Mouse (Mus musculus) MEL (cell line): ENCODE measurements around the gene Prkch. TPM values are rescaled to one million over a fixed set of nuclear protein-coding genes. Genes with fewer than 3 reads are reported as not detected.

ENCODE experiments used
- DNase-seq: peaks from one replicate; pipeline ENCODE4 v3.0.0; 2011; ENCODE audit warnings: low read depth, low spot score
- H3K27ac ChIP-seq: 2 replicates; pipeline ENCODE4 v1.5.1; 2012; ENCODE audit warnings: low read depth, mild to moderate bottlenecking, control low read depth, low read length, moderate library complexity; ENCODE audit not compliant: control insufficient read depth
- H3K27me3 ChIP-seq, 2 experiments: fragments of 150-350 bp in 1 of 2; sonication (generic) in 1 of 2; 2 replicates each; pipeline ENCODE4 v1.6.1; 2012; ENCODE audit warnings: low read length in 2 of 2, mild to moderate bottlenecking in 2 of 2, improper control_type of control experiment in 1 of 2, moderate library complexity in 1 of 2; ENCODE audit not compliant: insufficient read depth in 2 of 2, control insufficient read depth in 1 of 2
- H3K36me3 ChIP-seq, 2 experiments: 2 replicates each; pipeline ENCODE4 v1.6.1; 2012 to 2014; ENCODE audit warnings: low read length in 2 of 2, improper control_type of control experiment in 1 of 2, inconsistent platforms in 1 of 2, mild to moderate bottlenecking in 1 of 2; ENCODE audit not compliant: insufficient read depth in 2 of 2, control insufficient read depth in 1 of 2
- H3K4me1 ChIP-seq, 2 experiments: fragments of 150-350 bp in 1 of 2; sonication (generic) in 1 of 2; 2 replicates each; pipeline ENCODE4 v1.6.1; 2012; ENCODE audit warnings: low read length in 2 of 2, improper control_type of control experiment in 1 of 2, mild to moderate bottlenecking in 1 of 2; ENCODE audit not compliant: insufficient read depth in 2 of 2, control insufficient read depth in 1 of 2
- H3K4me3 ChIP-seq, 2 experiments: fragments of 150-350 bp in 1 of 2; sonication (generic) in 1 of 2; 2 replicates each; pipeline ENCODE4 v1.5.1; 2012; ENCODE audit warnings: low read depth in 2 of 2, low read length in 2 of 2, mild to moderate bottlenecking in 2 of 2, moderate library complexity in 2 of 2, control low read depth in 1 of 2, improper control_type of control experiment in 1 of 2; ENCODE audit not compliant: control insufficient read depth in 1 of 2, insufficient read depth in 1 of 2
- H3K79me2 ChIP-seq: 2 replicates; pipeline ENCODE4 v1.6.1; 2012; ENCODE audit warnings: mild to moderate bottlenecking, low read length, moderate library complexity; ENCODE audit not compliant: control insufficient read depth, poor library complexity, insufficient read depth
- H3K9ac ChIP-seq: 2 replicates; pipeline ENCODE4 v1.6.1; 2012; ENCODE audit warnings: low read depth, mild to moderate bottlenecking, control low read depth, low read length, moderate library complexity; ENCODE audit not compliant: control insufficient read depth, poor library complexity, severe bottlenecking
- H3K9me3 ChIP-seq: fragments of 150-350 bp; sonication (generic); replicated peaks from 2 replicates; pipeline ENCODE4 v1.6.1; 2012; ENCODE audit warnings: mild to moderate bottlenecking, low read length, improper control_type of control experiment, moderate library complexity; ENCODE audit not compliant: insufficient read depth
- CTCF ChIP-seq, 3 experiments: IDR thresholded peaks in 2 of 3; conservative IDR thresholded peaks in 1 of 3; 2 replicates each; pipeline ENCODE4 v1.5.1; 2011 to 2012; ENCODE audit warnings: low read length in 3 of 3, low read depth in 2 of 3, mild to moderate bottlenecking in 2 of 3, improper control_type of control experiment in 1 of 3, inconsistent platforms in 1 of 3, mixed read lengths in 1 of 3, moderate library complexity in 1 of 3; ENCODE audit not compliant: control insufficient read depth in 1 of 3, insufficient read depth in 1 of 3, poor library complexity in 1 of 3, severe bottlenecking in 1 of 3
- JUND ChIP-seq: IDR thresholded peaks from 2 replicates; pipeline ENCODE4 v1.6.1; 2011; ENCODE audit warnings: low read depth, mild to moderate bottlenecking, improper control_type of control experiment, low read length
- MAX ChIP-seq: IDR thresholded peaks from 2 replicates; pipeline ENCODE4 v1.6.1; 2011; ENCODE audit warnings: low read length, improper control_type of control experiment
- MXI1 ChIP-seq: IDR thresholded peaks from 2 replicates; pipeline ENCODE4 v1.6.1; 2011; ENCODE audit warnings: mild to moderate bottlenecking, low read depth, low read length, improper control_type of control experiment
- MYB ChIP-seq: IDR thresholded peaks from 2 replicates; pipeline ENCODE4 v1.6.1; 2011; ENCODE audit warnings: mild to moderate bottlenecking, low read depth, low read length, improper control_type of control experiment
- NELFE ChIP-seq: IDR thresholded peaks from 2 replicates; pipeline ENCODE4 v1.6.1; 2011; ENCODE audit warnings: low read depth, low read length, improper control_type of control experiment
- NRF1 ChIP-seq: IDR thresholded peaks from 2 replicates; pipeline ENCODE4 v1.6.1; 2014; ENCODE audit warnings: low read depth, mild to moderate bottlenecking, inconsistent platforms, low read length, improper control_type of control experiment, moderate library complexity; ENCODE audit not compliant: poor library complexity, insufficient read depth, severe bottlenecking
- RAD21 ChIP-seq: IDR thresholded peaks from 2 replicates; pipeline ENCODE4 v1.6.1; 2011; ENCODE audit warnings: mild to moderate bottlenecking, low read depth, low read length, improper control_type of control experiment
- SIN3A ChIP-seq: IDR thresholded peaks from 2 replicates; pipeline ENCODE4 v1.6.1; 2012; ENCODE audit warnings: low read length, improper control_type of control experiment, inconsistent platforms
- SMC3 ChIP-seq: IDR thresholded peaks from 2 replicates; pipeline ENCODE4 v1.6.1; 2011; ENCODE audit warnings: low read depth, low read length, improper control_type of control experiment
- TAL1 ChIP-seq: IDR thresholded peaks from 2 replicates; pipeline ENCODE4 v1.6.1; 2012; ENCODE audit warnings: mild to moderate bottlenecking, inconsistent platforms, low read length, moderate library complexity, mixed read lengths
- USF1 ChIP-seq: IDR thresholded peaks from 2 replicates; pipeline ENCODE4 v1.6.1; 2014; ENCODE audit warnings: low read depth, mild to moderate bottlenecking, inconsistent platforms, low read length, improper control_type of control experiment, moderate library complexity
- ZC3H11A ChIP-seq: IDR thresholded peaks from 2 replicates; pipeline ENCODE4 v1.6.1; 2012; ENCODE audit warnings: low read depth, mild to moderate bottlenecking, inconsistent platforms, low read length, improper control_type of control experiment
- ZKSCAN1 ChIP-seq: IDR thresholded peaks from 2 replicates; pipeline ENCODE4 v1.6.1; 2012; ENCODE audit warnings: low read depth, mild to moderate bottlenecking, inconsistent platforms, low read length, improper control_type of control experiment, moderate library complexity
- ZNF384 ChIP-seq: IDR thresholded peaks from 2 replicates; pipeline ENCODE4 v1.6.1; 2012; ENCODE audit warnings: low read depth, mild to moderate bottlenecking, inconsistent platforms, low read length, improper control_type of control experiment
- polyA plus RNA-seq, 2 experiments: library from polyadenylated mRNA; stranded (reverse) in 1 of 2; unstranded in 1 of 2; fragments of >175 nt in 1 of 2; fragments of >200 nt in 1 of 2; gene quantifications; 2 replicates each; pipeline versions ENCODE4 v1.2.1 to v1.2.4; 2012; ENCODE audit warnings: low replicate concordance in 2 of 2, low read depth in 1 of 2; ENCODE audit not compliant: insufficient read length in 2 of 2, insufficient read depth in 1 of 2, missing spikeins in 1 of 2
- total RNA-seq: library from RNA; depleted of rRNA; stranded (reverse); fragments of 300-350 nt; gene quantifications from 2 replicates; pipeline ENCODE4 v1.2.3, GENCODE M21; 2012

Prkch gene
- total and polyA plus RNA-seq, 3 experiments: not detected

- TF ChIP-seq MYB (no peak), TAL1 (no peak), JUND (no peak), SIN3A (no peak)
- TF ChIP-seq, all 39 proteins: peak for 0
- H3K4me1 ChIP-seq: no peaks in the 10 kb centered on the region
- H3K9me3 ChIP-seq: no peaks in the 10 kb centered on the region
- no peak for DNase-seq
- no peaks in the 10 kb centered on the region for H3K36me3 ChIP-seq
- H3K9ac ChIP-seq: no peak overlapping the region
- H3K27me3 ChIP-seq: no peaks in the 10 kb centered on the region
- H3K79me2 ChIP-seq: no peaks in the 10 kb centered on the region
- H3K4me3 ChIP-seq: no peak overlapping the region
- H3K27ac ChIP-seq: no peak overlapping the region
These were observed 117.4 kb downstream of the Prkch start for GRCm38 (mm10) chr12:73701999-73702398.

GRCm38 (mm10) chr12:73704382-73704781 is 119.8 kb downstream of the Prkch start:
- Histone ChIP-seq H3K36me3 (no peaks in the 10 kb centered on the region), H3K9ac (no peak overlapping the region)

GRCm38 (mm10) chr12:73705097-73705690 is 120.6 kb downstream of the Prkch start:
- Histone ChIP-seq H3K9ac (no peak overlapping the region), H3K4me1 (no peaks in the 10 kb centered on the region), H3K9me3 (no peaks in the 10 kb centered on the region), H3K4me3 (no peak overlapping the region), H3K79me2 (no peaks in the 10 kb centered on the region), H3K27ac (no peak overlapping the region), H3K36me3 (no peaks in the 10 kb centered on the region), H3K27me3 (peaks cover 0 to 2% of the 10 kb centered on the region in 2 experiments; a peak in 1 of 4 replicates)
- TF ChIP-seq NELFE: no peak
- TF ChIP-seq ZC3H11A: peak; percentile 86
- TF ChIP-seq ZKSCAN1: no peak
- TF ChIP-seq MAX: no peak
- TF ChIP-seq SMC3: peak; percentile 87
- TF ChIP-seq RAD21: peak; percentile 94
- no peak for TF ChIP-seq USF1
- TF ChIP-seq NRF1: no peak
- TF ChIP-seq ZNF384: no peak
- peak; percentile 38 to 90 (median 68) for TF ChIP-seq CTCF (IDR thresholded peaks at IDR 0.05 in 2 of 3, conservative IDR thresholded peaks at IDR 0.05 in 1 of 3; ENCODE audit: control insufficient read depth in 1 of 3, insufficient read depth in 1 of 3, low read depth in 2 of 3, low read length in 3 of 3, poor library complexity in 1 of 3, severe bottlenecking in 1 of 3)
- DNase-seq: peak; percentile 57

More at GRCm38 (mm10) chr12:73704382-73704781, 119.8 kb downstream of the Prkch start:
- no peaks in the 10 kb centered on the region; a peak in 1 of 4 replicates for H3K27me3 ChIP-seq
- no peak overlapping the region for H3K27ac ChIP-seq
- no peak overlapping the region for H3K4me3 ChIP-seq
- H3K79me2 ChIP-seq: no peaks in the 10 kb centered on the region
- DNase-seq: peak; percentile 6
- no peaks in the 10 kb centered on the region for H3K9me3 ChIP-seq
- TF ChIP-seq CTCF (IDR thresholded peaks at IDR 0.05 in 2 of 3, conservative IDR thresholded peaks at IDR 0.05 in 1 of 3; ENCODE audit: control insufficient read depth in 1 of 3, insufficient read depth in 1 of 3, low read depth in 2 of 3, low read length in 3 of 3, poor library complexity in 1 of 3, severe bottlenecking in 1 of 3): peak in 2 of 3 experiments; percentile 16 to 30; a peak in 2 of 6 replicates
- no peak for TF ChIP-seq MXI1
- H3K4me1 ChIP-seq: no peaks in the 10 kb centered on the region
